Mouse (Mus musculus): ENCODE measurements around the gene Cabcoco1.

Gene Cabcoco1

DNA sequence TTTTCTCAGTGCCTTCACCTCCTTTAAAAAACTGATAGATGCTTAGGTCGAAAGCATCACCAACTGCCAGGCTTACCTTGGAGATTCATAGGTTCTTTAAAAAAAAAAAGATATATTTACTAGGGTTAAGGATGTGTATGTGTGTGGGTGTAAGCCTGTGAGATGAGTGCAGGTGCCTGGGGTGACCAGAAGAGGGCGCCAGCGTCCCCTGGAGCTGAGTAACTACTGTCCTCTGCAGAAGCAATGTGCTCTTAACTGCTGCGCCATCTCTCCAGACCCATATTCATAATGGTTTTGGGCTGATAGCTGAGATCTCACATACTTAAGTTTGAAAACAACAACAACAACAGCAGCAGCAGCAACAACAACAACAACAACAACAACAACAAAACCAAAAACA, 35.5 kb downstream of the Cabcoco1 start:
- no peak for DNase-seq

DNA sequence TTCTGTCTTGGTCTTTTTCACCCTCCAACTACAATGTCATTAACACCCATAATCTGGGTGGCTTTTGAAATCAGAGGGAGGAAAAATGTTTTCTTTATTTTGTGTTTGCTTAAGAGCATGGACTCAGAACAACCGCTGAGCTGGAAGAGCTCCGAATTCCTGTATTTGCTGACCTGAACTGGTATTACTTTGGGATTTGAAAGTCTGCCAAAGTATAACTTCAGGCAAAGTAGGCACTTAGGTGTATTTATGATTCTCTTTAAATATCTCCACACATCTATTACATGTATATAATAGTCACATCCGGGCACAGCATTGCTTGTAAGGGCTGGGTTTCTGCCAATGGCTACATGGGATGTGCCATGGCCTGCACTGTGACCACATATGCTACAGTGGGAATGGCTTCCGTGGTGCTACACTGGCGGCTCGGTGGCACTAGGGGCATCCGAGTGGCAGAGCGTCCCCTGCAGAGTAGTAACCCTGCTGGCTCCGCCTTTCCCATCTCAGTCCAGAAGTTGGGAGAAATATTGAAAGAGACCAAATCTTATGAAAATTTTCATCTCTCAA, 37.0 kb downstream of the Cabcoco1 start:
- DNase-seq, result no peak

DNA sequence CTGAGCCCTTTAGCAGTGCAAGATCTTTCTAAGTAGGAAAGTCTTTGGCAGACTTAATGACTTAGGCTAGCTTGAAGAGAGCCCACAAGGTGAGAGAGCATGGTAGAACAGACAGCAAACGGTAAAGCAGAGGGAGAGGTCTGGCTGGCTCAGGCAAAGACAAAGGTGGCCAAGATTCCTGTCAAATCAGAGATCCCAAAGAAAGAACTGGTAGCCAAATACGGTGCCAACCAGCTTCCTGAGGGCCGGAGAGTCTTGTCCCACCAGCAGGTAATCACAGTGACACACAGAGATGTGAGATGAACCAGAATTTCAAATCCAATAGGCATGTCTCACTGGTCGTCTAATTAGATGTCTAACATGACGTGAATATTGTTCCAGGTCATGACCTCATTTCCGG, 40.6 kb downstream of the Cabcoco1 start:
- DNase-seq, result no peak

DNA sequence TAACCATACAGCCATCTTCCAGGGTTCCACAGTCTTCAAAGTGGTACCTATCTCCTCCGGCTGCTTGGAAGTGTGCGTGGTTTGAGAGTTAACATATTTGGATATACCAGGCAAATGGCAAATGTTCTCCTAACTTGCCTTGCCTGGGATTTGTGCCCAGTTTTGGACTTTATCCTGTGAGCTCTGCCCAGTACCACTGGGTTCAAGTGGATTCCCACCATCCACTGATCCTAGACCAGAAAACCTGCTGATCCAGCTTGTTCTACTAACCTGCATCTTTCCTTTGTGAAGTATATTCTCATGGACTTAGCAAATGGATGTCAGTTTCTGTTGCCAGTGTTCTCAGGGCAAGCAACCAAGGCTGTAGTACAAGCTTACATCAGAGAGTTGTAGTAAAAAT, 46.5 kb downstream of the Cabcoco1 start:
- no peak for DNase-seq

DNA sequence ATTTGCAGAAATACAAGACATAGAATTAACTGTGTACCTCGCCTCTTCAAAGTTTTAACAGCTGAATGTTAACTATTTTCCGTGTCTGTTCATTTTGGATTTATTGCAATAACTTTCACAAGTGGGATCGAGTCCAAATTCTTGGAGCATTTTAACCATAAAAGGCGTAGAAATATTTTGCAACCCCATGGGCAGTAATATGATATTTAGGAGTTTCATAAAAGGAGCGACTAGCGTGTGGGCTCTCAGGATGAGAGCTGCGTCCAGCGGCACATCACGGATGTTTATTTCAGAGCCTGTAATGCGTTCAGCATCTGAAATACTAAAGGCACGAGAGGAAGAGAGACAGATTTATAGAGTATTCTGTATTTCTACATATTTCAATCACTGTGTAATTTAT, 50.1 kb downstream of the Cabcoco1 start:
- no peak for DNase-seq

DNA sequence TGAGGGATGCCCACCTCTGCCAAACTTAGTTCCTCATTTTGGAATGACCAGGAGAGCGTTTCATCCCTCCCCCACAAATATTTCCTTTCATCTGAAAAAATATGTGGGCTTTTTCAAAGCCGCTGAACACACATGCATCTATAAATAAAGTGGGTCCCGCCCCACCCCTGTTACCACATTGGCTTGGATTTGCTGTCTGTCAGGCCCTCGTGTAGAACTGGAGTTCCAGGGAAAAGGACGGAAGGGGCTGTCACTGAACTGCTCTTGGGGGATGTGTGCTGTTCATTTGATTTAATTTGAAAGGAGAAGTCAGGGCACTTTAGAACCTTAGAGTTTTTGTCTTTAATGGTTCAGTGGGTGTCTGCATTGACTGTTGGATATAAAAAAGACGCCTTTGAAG, 50.9 kb downstream of the Cabcoco1 start:
- DNase-seq, result no peak

DNA sequence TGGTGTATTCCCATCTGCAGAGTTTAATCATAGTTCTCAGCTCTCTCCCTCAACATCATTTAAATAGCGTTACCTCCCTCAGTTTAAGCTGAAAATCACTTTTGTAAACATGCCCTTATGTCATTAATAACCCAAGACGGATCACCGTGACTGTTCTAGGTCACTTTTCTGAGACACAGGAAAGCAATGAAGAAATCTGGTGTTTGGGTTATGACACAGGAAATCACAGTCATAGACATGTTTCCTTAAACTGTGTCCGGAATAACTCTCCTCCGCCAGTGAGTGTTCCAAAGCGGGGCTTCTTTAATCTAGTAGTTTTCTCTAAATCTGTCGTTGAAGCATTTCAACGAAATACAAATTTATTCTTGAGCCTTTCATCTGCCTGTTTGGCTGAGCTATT, 68.9 kb downstream of the Cabcoco1 start:
- DNase-seq, result no peak

DNA sequence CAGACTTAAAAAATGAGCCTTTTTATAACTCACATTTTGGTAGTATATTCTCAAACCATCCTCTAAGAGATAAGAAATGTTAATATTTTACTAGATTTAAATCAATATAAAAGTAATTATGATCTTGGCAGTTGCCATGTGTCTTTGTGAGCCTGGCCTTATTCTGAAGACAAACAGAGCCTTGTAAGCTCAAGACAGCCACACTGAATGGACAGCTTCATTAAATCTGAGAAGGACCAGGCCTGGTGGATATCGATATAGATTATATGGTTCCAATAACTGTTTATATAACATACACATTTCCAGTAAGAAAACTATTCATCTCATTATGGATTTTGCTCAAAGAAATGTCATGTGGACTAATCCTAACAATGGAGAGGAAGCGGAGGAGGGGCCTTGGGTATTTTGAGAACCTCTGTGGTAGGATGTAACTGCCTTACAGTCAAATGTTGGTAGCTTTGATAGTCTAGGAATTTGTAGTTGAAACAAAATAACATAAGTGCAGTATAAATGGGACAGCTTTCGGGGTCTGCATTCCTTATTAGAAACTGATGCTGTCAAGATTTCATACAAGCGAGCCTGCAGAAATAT, 75.9 kb downstream of the Cabcoco1 start:
- no peak for DNase-seq

DNA sequence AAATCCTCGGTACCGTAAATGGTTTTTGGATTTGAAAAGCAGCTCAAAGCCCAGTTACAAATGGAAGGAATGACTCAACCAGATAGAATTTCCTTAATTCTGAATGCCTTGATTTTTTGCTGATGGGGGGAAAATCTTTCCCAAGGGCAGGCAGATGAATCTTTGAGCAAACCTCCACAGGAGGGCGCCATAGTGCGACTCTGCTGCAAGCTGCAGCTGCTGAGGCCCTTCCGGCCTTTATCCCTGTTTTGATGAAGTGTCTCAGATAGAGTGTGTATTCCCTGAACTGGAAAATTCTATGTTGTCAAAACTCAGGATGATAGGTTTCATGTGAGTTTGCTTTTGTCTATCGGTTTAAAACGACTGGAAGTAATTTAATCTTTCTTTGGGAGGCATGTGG, 76.8 kb downstream of the Cabcoco1 start:
- DNase-seq, result peak; percentile 95

DNA sequence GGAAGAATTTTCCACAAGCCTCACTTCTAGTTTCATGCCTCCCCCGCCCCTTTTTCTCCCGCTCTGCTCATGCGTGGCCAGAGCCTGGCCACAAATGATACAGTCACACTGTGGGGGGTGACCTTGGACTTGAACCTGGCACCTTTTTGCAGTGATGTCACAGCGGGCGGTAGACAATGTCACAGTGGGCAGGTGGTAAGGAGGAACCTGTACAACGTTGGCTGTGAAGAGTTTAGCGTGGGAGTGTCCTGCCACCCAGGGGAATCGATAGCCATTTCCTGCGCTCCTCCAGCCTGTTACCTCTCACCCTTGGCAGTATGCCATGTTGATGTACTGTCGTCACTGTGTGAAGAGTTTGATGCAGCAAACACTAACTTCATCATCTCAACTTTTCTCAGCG, 81.9 kb downstream of the Cabcoco1 start:
- DNase-seq, result no peak

DNA sequence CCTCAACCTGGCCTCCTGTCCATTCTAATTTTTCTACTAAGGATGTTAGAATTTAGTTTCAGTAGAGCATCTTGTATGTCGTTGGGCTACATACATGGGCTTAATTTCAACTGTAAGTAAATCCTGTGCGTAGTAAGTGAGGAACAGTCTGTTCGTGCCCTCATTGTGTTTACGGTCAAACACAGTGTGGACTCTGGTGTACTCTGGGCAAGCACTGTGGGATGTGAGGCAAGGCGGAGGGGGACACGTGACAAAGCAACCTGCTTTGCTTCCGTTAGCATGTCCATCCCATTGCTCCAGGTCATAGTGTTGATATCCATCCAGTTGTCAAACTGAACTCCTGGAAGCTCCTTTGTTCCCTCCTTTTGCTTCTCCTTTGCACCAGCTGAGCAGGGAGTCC, 84.7 kb downstream of the Cabcoco1 start:
- DNase-seq, result no peak

DNA sequence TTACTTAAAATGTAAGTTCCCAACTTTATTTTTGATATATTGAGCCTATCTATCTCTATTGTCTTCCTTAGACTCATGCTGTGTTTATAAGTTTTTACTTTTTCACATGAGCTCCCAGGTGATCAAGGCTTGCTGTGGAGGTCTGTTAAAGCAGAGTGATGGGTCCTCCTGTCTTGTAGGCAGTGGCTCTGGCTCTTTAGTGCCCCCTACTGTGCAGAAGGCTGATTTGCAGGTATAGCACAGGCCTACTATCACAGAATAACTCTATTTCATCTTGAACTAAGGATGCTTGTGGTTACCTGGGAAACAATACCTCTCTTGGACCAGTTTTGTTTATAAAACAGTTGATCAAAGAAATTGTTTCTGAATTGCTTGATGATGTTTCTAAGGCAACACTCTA, 87.2 kb downstream of the Cabcoco1 start:
- no peak for DNase-seq

DNA sequence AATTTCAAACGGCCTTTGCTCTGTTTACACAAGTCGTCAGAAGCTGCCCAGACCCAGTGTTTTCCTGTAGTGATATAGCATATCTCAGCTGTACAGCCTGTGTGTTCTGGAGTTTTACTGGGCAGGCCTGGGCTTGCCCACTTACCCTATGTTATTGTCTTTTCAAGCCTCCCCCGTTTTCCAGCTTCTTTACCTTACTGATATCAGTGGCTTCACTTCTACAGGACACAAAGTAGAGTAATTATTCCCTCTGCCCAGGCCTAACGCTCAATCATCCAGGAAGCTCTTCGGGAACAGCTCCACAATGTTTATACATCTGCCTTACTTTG, 94.9 kb downstream of the Cabcoco1 start:
- peak; percentile 37 for DNase-seq

DNA sequence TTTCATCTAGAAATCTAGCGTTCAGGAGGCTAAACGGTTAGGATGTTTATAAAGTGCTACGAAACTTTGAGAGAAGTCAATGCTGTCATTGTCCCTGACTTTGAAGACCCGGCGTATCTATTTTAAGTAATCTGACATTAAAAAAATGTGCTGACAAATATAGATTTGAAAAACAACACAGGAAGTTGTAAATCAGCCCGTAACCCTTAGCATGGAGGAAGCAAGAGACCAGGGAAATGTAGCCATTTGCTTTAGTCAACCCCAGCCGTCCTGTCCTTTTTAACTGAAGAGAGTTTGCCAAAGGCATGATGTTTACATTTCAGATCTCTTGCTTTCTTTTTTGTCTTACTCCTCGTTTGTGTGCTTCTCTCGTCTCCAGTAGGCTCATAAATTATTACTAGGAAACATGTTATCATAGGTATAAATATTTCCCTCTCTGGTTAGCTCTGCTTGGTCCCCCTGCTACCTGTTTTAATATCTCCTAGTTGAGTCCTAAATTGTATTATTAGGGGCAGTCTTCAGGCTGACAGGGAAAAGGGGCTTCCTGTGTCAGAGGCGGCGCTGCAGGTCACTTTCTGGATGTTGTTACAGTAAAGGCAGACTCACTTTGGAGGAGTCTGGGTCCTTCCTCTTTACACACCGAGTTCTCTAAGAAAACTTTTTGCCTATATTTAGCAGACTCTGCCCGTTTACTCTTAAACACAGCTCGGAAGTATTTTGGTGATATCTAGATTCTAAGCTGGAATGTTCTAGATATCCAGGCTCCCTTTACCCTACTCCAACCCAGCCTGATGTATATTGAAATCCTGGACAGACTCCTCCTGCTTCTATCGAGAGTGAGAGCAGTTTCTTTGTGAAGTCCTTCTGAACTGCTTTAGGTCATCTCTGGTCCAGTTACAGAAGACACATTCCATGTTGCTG, 95.6 kb downstream of the Cabcoco1 start:
- DNase-seq, result peak; percentile 55

DNA sequence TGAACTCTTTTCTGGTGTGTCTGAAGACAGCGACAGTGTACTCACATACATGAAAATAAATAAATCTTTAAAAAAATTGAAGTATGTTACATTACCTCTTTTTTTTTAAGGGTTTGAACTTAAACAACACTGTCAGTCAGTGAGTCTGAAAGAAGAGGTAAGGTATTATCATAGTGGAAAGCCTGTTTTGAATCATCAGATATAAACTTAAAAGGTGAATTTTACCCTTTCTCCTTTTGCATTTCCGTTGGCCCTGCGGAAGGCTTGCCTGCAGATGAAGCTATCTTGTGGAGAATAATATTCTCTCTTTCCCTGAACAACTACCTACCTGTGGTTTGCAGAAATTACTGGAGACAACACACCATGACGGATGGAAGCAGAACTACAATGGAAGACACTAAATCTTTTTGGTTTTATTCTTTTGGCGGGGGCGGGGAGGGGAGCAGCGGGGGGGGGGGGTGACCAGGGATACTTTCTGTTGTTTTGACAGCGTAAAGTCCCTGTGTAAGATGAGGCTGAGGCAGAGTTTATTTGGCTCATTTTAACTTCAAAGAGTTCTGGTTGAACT, 96.4 kb downstream of the Cabcoco1 start:
- DNase-seq, result no peak

DNA sequence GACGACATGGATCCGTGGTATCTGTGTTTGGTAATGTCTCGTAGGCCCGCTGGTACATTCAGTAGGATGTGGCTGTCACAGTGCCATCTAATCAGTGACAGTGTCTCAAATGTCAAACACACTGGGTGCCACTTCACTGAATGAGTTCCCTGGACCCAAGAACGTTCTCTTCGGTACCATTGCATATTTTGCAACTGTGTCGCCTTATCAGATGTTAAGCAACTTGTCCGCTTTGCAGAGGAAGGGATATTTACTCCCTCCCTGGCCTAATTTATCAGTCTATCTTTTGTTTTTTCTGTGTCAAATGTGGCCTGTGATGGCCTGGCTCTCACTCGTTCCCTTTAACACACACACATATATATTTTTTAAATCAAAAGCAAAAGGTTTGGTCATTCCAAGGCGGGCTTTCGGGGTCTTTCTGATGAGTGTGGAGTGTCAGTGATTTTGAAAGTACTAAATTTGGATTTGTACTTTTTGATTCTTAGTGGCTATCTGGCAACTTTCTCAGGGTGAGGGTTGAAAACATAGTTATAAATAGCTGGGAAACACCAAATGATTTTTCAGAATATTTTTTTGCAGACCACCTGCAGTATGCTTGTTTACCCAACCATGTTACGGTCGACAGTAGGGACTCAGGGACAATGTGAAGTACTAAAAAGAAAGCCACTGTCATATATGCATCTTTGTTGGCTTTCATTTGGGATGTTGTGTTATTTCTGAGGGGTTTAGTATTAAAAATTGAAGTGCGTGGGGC, 97.2 kb downstream of the Cabcoco1 start:
- DNase-seq, result no peak

DNA sequence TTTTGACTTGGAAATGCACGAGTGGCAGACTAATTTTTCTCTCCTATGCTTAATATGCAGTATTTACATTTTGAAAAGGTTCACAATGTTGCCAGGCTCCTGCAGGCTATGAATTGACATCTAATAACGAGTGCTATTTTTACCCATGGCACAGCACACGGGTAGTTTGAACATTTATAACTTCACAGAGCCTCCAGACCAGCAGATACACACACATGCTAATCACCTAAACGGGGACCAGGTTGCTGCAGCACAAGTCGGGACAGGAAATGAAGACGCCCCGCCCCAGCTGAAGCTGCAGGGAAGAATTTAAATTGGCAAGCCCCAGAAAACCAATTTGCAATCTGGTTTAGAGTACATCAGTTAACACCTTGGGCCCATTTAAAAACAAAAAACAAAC, 98.6 kb downstream of the Cabcoco1 start:
- peak; percentile 26 for DNase-seq

DNA sequence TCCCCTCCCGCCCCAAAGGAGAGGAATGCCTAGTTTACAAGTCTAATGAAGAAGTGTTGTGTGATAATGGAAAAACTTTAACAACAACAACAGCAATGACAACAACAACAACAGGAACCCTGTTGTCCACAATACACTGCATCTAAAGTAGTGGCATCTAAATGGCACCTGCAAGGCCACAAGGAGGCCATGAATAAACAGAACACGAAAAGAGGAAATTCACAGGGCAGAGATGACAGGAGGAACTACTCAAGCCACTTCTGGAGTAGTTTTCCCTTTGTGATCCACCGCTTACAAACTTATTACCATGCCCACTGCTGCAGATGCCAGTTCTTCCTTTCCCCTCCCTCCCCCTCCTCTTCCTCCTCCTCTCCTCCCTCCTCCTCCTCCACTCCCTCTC, 99.0 kb downstream of the Cabcoco1 start:
- DNase-seq, result no peak

DNA sequence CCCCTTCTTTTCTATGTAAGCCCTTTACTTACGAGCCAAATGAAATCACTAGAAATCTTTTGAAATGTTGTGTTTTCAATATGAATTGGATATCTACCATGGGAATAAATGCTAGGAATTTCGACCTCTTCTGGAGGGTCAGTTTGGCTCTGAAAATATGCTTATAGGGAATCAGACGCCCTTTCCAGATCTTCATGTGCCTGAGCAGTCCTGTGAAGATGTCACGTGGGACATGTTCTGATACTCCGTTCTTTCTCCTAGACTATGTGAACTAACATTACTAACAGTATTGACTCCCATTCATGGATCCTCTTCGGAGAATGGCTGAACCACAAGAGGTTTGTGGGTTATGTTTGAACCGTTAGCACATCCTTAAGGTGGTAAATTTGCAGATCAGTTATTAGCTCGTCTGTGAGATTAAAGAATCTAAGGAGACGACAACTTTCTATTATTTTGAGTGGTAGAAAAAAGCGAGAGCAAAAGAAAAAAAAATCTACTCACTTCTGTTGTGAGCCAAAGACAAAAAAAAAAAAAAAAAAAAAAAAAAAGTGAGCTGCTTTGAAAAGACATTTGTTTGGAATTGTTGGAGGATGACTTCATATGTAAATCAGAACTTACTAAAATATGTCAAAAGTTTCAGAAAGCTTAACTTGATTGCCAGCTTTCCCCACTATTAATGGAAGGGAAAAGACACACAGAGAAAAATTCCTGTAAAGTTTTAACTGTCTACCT, 99.6 kb downstream of the Cabcoco1 start:
- no peak for DNase-seq

DNA sequence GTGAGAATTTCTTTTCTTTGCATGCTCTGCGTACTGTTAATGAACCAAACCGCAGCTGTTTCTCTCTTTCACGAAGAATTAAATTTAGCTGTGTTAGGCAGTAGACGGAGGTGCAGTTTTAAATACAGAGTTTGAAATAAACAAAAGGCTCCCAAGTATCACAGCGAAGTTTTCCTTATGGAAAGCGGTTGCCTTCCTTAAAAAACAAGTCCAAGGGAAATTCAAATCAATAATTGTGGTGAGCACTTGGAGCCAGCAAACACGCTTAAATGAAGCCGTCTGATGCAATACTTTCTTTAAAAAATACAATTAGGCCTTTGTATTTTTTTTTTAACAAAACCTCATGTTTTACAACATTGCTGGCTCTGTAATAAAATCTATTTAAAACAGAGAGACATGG, 101.2 kb downstream of the Cabcoco1 start:
- no peak for DNase-seq

DNA sequence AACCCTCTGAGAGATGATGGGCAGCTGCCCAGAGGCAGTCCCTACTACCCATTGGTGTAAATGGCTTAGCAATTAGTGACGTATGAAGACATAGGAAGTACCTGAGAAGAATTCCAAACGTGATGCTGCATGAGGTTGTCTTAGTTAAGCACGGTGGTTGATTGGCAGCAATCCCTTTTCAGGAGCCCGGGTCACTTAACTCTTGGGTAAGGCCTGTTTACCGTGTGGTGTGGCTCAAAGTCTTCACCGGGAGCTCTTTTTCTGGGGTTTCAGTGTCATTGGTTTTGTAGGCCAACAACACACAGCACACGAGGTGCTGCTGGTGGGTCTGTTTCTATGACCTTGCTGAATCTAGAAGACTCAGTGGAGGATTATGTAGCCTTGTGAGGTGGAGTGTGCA, 105.9 kb downstream of the Cabcoco1 start:
- DNase-seq, result no peak

DNA sequence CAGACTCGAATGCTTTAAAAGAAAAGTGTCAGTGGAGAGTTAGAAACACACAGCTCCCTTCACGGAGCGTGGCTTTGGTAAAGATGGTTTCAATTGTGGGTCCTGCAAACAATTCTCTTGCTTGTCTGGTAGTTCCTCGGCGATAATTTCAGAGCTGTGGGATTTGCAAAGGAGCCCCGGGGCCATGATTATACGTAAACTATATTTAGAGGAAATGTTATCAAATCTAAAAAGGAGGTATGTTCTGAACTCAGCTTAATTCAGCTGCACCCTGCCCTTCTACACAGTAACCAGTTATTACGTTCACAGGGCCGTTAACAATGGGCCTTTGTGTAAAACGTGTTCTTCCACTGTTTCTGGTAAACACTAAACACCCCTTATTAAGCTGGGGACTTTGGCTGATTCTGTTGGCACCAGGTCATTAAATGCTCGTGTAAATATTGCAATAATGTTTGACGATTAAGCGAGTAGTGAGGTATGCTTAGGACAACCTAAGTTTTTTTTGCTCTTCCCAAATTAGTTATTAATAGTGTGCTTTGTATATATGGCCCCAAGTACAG, 106.6 kb downstream of the Cabcoco1 start:
- DNase-seq, result no peak
